Mouse (Mus musculus) induced T-regulatory cell, adult 2 months (primary cell): Measurements from ENCODE around the gene Snx29.
"Not testable (repeated sequence)": the region's sequence is repeated elsewhere in the genome, so short reads cannot be mapped to it uniquely, and the experiment has no call there.

Experiments
- DNase-seq: peaks from one replicate; pipeline ENCODE4 v3.0.0-alpha.2; 2012; ENCODE audit warnings: low read depth

The Snx29 gene

DNA sequence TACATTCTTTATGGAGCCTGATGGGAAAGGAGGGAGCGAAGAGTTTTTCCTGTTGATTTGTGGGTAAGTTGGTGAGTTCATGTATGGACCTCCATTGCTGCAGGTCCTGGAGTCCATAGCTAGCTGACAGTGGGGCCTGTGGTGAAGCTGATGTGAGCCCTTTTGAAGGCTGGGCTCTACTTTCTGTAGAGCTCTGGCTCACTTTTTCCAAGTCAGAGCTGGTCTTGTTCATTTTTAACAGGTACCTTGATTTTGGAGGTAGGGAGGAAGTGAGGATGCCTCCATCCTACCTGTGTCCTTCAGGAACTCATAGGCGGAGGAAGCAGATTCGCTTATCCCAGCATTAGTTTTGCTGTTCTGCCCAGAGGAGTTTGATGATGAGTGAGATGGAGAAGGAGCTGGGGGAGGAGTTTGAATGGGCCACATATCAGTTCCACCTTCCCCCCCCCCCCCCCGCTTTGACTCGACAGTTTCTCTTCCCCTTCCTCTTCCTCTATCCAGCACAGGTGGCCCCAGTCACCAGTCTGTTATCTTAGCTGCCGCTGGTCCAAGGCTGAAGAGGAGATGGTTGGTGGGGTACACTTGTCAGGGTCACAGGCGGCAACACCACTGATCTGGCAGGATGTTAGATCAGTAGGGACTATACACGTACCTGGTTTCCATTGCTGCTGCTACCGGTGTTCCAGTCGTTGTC lies 173.4 kb downstream of the Snx29 start:
- DNase-seq = no peak

- no peak for DNase-seq
Measured at GRCm38 (mm10) chr16:11496721-11497120, 174.0 kb downstream of the Snx29 start.

GRCm38 (mm10) chr16:11500061-11500460 lies 177.4 kb downstream of the Snx29 start:
- DNase-seq = no peak

DNA sequence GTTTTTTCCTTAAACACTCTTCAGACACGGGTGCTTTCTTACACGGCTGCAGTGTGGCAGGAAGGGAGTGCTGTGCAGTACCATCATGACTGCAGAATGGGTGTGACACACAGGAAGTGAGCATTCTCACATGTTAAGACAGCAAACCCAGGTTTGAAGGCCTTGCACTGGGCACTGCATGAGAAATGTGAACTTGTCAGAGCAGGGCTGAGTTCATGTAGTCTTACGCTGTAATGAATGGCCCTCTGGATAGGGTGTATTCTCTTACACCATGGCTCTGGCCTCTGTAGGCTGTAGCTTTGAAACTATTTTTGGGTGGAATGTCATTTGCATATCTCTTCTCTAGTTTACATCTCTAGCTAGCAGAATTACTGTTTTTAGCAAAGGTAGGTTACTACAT lies 178.4 kb downstream of the Snx29 start:
- DNase-seq = peak; percentile 61

DNA sequence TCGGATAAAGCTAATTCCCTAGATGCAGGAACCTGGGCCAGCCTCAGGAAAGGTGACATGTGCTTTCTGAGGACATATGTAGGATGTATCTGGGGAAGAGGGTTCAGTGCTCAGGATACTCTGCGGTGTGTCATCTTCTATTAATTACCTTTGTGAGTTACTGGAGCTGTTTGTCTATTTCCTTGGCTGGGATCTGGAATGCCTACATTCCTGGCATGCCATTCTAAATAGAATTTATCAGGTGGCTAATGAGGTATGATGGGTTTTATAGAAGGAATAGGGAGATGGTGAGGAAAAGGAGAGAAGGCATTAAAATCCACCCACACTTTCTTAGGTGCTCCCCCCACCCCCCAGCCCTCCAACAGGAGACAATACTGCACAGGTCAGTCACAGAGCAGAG lies 178.9 kb downstream of the Snx29 start:
- DNase-seq = no peak

GRCm38 (mm10) chr16:11504666-11505491 lies 182.2 kb downstream of the Snx29 start:
- peak; percentile 21 for DNase-seq

- DNase-seq = no peak
Measured at GRCm38 (mm10) chr16:11505492-11506176, 182.9 kb downstream of the Snx29 start.

DNA sequence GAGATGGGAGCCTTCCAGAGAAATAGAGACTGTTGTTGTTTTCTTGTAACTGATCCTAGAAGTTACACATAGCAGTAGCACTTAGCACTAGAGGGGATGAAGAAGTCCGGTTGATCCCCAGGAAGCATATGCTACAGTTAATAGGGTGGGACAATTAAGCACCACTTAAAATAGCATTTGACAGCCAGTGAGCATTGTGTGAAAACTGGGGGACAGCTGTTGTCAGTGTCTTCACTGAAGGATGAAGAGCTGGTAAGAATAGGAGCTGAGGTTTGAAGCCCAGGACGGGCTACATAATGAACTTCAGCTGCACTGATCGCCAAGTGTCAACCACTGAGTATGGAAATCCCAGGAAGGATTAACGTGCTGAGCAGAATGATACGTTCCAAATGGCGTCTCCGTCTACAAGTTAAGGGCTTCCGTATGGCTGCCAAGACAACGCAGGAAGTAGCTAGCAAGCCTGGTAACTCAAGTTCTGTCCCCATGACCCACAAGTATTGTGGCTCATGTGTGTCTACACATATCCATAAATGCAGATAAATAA lies 184.6 kb downstream of the Snx29 start:
- DNase-seq = no peak

GRCm38 (mm10) chr16:11508341-11508740 lies 185.6 kb downstream of the Snx29 start:
- no peak for DNase-seq

DNA sequence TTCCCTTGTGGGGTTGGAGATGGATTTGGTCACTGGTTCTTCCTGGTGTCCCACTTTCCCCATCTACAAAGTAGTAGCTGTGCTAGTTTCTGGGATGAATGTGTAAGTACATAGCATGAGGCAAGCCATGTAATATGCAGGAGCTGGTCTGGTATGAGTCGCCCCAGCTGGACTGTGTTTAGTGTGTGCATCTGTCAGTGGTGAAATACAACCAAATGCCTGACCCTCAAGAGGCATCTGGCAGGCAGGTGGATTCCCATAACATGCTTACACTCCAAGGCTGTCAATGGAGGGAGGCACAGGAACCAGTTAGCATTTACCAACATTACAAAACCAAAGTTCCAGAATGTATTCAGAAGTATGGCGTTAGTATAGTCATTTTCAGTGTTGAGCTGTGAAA lies 187.7 kb downstream of the Snx29 start:
- no peak for DNase-seq

DNA sequence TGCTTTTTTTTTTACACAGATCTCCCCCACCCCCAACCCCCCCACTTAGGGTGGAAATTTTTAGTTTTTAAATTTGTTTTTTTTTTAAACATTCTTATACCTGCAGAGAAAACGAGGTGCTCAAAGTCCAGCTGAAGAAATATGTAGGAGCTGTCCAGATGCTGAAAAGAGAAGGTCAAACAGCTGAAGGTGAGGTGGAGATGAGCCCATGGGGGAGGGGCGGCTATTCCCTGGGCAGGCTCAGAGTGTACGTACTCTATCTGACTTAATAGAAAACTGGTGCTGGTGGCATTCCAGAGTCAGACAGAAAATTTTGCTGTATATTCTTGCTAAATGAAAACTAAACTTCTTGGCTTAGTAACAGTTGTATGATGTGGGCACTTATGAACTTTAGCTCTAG lies 188.1 kb downstream of the Snx29 start:
- DNase-seq = no peak

DNA sequence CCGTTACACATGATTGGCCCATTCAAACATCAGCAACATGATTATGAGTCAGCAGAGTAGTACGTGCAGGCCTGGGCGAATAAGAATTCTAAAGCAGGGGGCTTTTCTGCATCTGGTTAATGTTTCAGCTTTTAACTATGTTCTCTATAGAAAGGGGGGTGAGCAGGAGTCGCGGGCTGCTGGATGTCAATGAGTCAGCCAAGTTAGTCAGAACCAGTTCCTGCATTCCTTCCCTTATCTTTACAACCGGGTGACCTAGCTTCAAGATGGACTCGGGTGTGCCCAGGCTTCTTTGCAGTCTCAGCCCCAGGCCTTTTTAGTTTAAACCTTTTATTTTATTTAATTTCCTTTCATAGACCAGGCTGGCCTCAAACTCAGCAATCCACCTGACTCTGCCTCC lies 189.0 kb downstream of the Snx29 start:
- not testable (repeated sequence) for DNase-seq

DNA sequence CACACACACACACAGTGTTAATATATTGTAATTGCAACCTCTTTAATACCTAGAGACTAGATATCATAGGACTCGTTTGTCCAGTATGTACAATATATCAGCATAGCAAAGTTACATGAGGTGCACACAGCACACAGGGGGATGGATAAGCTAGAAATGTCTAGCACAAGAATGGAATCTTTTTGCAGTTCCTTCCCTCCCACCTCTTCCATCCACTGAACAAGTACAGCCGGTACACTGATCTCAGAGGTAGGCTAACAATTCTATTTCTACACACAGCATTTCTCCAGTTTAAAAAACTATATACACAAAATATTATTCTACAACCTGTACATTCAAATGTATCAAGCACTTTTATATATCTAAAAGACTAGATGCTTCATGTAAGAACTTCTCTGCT lies 194.0 kb downstream of the Snx29 start:
- no peak for DNase-seq

DNA sequence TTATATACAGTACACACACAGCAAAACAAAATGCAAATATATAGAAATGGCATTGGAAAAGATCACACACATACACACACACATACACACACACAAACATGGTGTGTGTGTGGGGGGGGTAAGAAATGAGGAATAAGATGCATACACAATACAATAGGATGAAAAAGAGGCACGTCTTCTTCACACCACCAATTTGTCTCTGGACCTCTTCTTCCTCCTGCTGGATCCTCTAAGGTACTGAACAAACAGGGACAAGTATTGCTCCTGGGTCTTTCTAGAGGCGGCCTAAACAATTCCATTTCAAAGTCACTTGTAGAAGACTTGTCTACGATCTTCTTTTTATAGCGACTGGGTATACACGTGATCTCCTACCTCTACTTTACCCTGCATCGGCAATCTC lies 194.7 kb downstream of the Snx29 start:
- DNase-seq = no peak

DNA sequence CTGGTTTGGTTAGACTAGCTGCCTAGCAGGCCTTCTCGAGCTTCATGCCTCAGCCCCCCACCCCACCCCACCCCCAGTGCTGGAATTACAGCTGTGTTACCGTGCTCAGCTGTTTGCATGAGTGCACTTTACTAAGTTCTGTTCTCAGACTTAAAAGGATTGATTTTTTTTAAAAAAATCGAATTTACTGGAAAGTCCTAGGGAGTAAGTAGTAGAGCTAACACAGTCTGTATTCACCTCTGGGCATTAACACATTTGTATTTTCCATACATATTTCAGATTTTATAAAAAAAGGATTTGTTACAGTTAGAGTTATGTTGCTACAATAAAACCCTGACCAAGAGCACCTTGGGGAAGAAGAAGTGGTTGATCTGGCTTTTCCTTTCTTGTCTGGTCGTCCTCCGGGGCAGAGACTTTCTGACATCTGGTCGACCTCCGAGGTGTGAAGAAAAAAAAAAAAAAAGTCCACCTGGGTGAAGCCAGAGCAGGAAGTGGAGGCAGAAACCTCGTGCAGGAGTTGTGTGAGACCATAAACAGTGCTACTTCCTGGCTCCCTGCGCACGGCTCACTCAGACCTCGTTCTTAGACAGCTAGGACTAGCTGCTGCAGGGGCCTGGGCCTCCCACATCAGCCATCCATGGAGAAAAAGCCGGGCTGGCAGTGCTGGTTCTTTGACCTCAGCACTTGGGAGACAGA lies 196.2 kb downstream of the Snx29 start:
- peak; percentile 77 for DNase-seq

GRCm38 (mm10) chr16:11526104-11526786 lies 203.5 kb downstream of the Snx29 start:
- DNase-seq = peak; percentile 52

- no peak for DNase-seq
Measured at GRCm38 (mm10) chr16:11526996-11527395, 204.3 kb downstream of the Snx29 start.

- no peak for DNase-seq
Measured at GRCm38 (mm10) chr16:11530466-11531194, 207.9 kb downstream of the Snx29 start.

DNA sequence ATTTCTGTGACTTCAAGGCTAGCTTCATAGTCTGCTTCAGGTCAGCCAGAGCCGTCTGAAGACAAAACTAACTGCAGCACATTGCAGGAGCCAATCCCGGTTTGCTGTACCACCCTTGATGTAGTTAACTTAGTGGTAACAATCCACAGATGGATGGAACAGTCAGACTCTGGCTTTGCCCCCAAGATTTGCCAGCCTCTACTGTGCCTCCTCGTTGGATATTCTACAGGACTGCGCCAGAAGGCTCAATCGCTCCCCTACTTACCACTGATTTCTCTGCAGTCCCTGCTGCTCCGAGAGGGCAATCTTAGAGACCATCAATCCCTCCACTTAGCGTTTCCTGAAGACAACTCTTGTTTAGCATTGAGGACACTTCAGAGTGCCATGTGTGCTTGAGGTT lies 208.7 kb downstream of the Snx29 start:
- DNase-seq = no peak

DNA sequence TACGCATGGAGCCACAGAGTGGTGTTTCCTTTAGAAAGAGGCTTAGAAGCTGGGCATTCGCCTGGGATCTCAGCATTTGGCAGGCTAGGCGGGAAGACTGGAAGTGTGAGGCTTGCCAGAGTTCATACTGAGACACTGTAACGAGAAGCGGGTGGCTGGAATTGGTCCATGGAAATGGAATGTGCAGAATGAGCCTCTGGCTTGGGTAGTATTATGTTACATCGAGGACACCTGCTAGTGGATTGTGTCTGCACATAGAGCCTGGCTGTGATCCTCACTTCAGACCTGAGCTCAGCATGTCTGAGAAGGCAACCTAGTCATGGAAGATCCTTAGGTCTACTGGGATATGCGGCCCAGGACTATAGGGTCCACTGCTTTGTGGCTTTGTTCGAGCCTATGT lies 209.9 kb downstream of the Snx29 start:
- no peak for DNase-seq

DNA sequence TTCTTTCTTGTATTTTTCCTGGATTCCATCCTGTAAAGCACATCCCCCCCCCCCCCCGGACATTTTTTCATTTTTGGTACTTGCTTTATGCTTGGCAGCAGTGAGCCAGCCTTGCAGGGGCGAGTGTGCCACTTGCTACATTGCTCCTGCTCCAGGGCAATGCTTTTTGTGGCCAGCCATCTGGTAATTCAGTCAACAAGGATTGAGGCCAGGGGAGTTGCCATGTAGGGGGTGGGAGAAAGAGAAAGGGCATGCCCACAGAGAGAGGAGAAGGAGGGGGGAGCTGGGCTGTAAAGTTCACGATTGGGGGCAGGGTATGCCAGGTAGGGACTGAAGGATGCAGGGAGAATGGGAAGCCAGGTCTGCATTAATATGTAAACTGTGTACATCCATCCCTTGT lies 210.7 kb downstream of the Snx29 start:
- no peak for DNase-seq
